Mouse (Mus musculus): ENCODE measurements at regions not wholly inside any gene's neighbourhood (a gene's known extent, or its start where the extent isn't known, plus 50 kb on each side); places are given as distances from the start of the nearest gene placed in this dataset.

DNA sequence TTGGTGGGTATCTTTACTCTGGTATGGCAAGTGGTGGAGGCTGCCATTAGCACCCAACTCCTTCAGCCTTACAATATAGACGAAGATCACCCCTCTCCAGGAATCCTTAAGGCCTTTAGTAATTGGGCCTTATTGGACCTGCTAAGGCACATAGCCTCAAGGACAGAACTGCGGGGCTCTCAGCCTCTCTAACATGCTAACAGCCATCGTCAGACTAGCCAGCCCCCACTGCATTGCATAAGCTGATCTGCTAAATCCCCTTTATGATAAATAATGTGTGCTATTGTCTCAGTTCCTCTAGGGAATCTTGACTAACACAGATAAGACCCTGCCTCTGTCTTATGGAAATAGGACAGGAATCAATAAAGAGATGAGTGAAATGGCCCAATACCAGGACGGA is 95.7 kb upstream of the H2afz start:
- Histone ChIP-seq H3K9me3 (no peaks in the 10 kb centered on the region), H3K27me3 (no peaks in the 10 kb centered on the region), H3K4me2 (no peak overlapping the region), H3K9ac (replicated peaks) (no peak overlapping the region), H3K4me1 (replicated peaks) (no peaks in the 10 kb centered on the region), H3K36me3 (no peaks in the 10 kb centered on the region), H3K27ac (no peak overlapping the region), H3K4me3 (replicated peaks) (no peak overlapping the region)
- ATAC-seq (ENCODE audit: insufficient number of reproducible peaks, insufficient read depth, low FRiP score, low TSS enrichment, low read depth): no peak
- WGBS: 89% methylated on average over 4 of the region's 4 CpGs

DNA sequence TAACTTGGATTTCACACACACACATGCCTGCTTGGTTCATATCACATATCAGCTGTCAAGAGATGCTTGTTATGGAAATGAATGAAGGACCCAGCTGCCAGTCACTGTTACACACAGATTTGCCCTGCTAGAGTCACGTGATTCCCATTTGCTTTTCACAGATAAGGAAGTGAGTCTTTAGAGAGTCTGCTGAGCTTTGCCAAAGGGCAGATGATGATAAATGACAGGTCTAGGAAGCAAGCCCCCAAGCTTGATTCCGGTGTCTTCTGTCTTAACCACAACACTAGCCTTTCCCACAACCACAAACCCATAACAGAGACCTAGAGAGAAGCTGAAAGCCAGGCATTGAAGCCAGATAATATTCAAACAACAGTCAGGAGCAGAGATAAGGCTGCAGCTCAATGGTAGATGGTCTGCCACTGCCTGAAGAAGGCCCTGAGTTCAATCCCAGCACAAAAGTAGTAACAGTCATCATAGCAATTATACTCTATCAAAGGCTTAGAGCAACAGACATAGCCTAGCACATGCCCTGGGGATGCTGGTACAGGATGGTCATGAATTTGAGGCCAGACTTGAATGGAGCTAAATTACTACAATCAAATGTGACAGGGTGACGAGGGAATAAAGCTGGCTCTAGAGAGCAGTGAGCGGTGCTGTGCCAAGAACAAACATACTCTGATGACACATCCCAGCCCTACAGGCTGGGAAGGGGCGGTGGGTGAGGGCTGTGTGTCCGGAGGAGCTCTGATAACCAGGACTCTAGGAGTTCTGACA is 89.0 kb upstream of the H2afz start:
- no peak overlapping the region for H3K9ac ChIP-seq (replicated peaks)
- no peak overlapping the region for H3K4me3 ChIP-seq (replicated peaks)
- no peak for ATAC-seq (ENCODE audit: insufficient number of reproducible peaks, insufficient read depth, low FRiP score, low TSS enrichment, low read depth)
- no peaks in the 10 kb centered on the region; the same call in 1 of the 2 replicates for H3K4me1 ChIP-seq (replicated peaks)
- peaks cover 20% of the 10 kb centered on the region for H3K27me3 ChIP-seq
- H3K27ac ChIP-seq: no peak overlapping the region
- no peaks in the 10 kb centered on the region for H3K36me3 ChIP-seq
- H3K4me2 ChIP-seq: no peak overlapping the region
- WGBS: 73% methylated on average over 6 of the region's 6 CpGs
- H3K9me3 ChIP-seq: no peaks in the 10 kb centered on the region

DNA sequence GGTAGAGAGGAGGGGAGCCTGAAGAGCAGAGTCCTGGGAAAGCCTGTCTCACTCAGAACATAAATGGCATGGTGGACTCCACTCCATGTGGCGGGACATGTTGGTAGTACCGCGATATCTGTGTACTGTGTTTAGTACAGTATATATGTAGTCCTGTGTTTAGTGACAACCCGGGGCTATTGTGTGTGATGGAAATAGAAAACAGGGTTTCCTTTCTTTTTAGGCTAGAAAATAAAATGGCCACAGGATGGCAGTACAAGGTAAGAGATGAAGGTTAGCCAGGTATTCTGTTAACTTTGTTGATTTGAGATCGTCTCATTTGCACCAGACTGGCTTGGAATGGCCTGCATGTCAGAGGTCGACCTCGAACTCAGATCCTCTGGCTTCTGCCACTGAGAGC is 86.2 kb upstream of the H2afz start:
- Histone ChIP-seq H3K36me3 (no peaks in the 10 kb centered on the region), H3K9ac (replicated peaks) (no peak overlapping the region), H3K27ac (no peak overlapping the region), H3K27me3 (peaks cover 31% of the 10 kb centered on the region), H3K4me1 (replicated peaks) (no peaks in the 10 kb centered on the region; the same call in 1 of the 2 replicates), H3K9me3 (no peaks in the 10 kb centered on the region), H3K4me2 (0 out of 2 replicates have a peak overlapping the region, but pooled peaks have one; percentile 5), H3K4me3 (replicated peaks) (no peak overlapping the region)
- ATAC-seq (ENCODE audit: insufficient number of reproducible peaks, insufficient read depth, low FRiP score, low TSS enrichment, low read depth): no peak
- 43% methylated on average over 7 of the region's 7 CpGs for WGBS

DNA sequence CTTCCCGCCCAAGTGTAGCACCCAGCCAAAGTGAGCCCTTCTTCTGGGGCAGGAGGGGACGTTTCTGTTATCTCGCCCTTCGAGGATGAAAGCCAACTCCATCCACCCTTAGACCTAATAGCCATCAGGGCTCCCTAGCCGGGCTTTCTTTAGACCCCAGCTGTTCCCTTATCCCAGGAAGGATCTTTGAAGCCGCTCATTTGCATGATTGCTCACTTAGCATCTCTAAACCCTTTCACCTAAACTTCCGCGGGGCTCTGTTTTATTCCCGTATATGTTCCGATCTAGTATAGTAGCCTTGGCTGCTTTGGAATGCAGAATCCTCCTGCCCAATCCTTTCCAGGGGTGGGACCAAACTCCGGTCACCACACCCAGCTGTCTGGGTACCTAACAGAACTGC is 84.3 kb upstream of the H2afz start:
- no peak overlapping the region for H3K9ac ChIP-seq (replicated peaks)
- 4% methylated on average over 11 of the region's 11 CpGs for WGBS
- no peak for ATAC-seq (ENCODE audit: insufficient number of reproducible peaks, insufficient read depth, low FRiP score, low TSS enrichment, low read depth)
- no peaks in the 10 kb centered on the region for H3K9me3 ChIP-seq
- H3K36me3 ChIP-seq: no peaks in the 10 kb centered on the region
- H3K4me3 ChIP-seq (replicated peaks): no peak overlapping the region
- H3K27me3 ChIP-seq: peaks cover 31% of the 10 kb centered on the region
- H3K4me2 ChIP-seq: peak overlapping the region; percentile 35
- peaks cover 5% of the 10 kb centered on the region; the same call in 1 of the 2 replicates for H3K4me1 ChIP-seq (replicated peaks)
- no peak overlapping the region for H3K27ac ChIP-seq

DNA sequence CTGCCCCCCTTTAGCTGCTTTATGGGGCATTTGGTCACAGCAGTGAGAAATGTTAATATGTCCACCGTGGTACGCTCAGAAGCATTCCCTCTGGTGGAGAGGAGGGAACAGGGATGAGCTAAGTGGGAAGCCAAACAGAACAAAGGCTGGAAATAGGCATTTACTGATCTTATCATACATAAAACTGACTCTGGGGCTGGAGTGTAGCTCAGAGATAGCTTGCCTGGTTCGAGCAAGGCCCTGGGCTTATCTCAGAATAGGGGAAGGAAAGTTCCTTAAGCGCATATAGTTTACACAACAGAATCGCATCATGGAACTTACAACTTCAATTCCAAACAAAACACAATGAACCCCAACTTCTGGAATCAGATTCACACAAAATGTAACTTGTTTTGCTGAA is 81.5 kb upstream of the H2afz start:
- Histone ChIP-seq H3K27ac (no peak overlapping the region), H3K4me3 (replicated peaks) (no peak overlapping the region)

DNA sequence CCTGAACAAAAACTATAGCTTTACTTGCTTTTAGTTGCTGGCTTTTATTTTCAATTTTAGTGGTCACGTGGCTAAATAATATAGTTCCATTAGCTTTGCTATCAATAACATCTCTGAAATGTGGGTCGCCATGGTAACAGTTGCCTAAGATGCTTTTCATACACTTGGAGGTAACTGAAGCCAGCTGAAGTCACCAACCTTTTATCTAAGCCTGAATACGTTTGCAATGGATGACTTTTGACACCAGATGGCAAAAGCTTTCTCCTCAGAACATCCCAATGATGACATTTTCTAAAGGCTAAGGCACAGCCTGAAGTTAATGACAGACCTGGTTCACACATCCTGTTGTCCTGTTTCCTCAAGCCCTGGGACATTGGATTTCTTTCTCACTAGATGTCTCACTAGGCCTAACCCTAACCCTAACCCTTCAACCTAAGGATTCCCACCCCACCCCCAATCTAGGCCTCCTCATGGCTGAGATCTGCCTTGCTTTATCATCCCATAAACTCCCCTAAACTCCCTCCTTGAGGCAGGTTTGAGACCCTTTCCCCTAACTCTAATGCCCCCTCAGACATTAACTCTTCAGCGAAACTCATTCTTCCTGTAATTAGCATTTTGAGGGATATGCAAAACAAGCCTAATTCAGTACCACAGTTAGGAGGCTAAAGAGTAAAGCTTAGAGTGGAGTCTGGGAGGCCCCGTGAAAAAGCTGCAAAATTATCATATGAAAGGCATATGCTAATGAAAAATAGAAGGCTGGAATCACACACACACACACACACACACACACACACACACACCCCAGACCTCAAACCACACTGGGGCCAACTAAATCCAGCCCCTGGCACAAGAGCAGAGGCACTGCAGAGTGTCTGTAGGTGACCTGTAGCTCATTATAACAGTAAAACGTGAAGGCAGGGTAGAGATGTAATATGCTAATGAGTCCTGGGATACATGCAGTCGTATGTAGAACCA is 80.1 kb upstream of the H2afz start:
- H3K27me3 ChIP-seq: peaks cover 21% of the 10 kb centered on the region
- no peak overlapping the region for H3K4me3 ChIP-seq (replicated peaks)
- H3K9ac ChIP-seq (replicated peaks): no peak overlapping the region
- no peak for ATAC-seq (ENCODE audit: insufficient number of reproducible peaks, insufficient read depth, low FRiP score, low TSS enrichment, low read depth)
- 46% methylated on average over 7 of the region's 7 CpGs for WGBS
- H3K4me2 ChIP-seq: no peak overlapping the region
- H3K9me3 ChIP-seq: no peaks in the 10 kb centered on the region
- peaks cover 5% of the 10 kb centered on the region; the same call in 1 of the 2 replicates for H3K4me1 ChIP-seq (replicated peaks)
- no peak overlapping the region for H3K27ac ChIP-seq
- no peaks in the 10 kb centered on the region for H3K36me3 ChIP-seq

More for the DNA sequence above, 81.5 kb upstream of the H2afz start:
- Histone ChIP-seq H3K4me2 (no peak overlapping the region), H3K9ac (replicated peaks) (no peak overlapping the region), H3K4me1 (replicated peaks) (peaks cover 5% of the 10 kb centered on the region; the same call in 1 of the 2 replicates), H3K9me3 (no peaks in the 10 kb centered on the region), H3K36me3 (no peaks in the 10 kb centered on the region), H3K27me3 (peaks cover 31% of the 10 kb centered on the region)
- WGBS: 72% methylated on average over 5 of the region's 5 CpGs
- no peak for ATAC-seq (ENCODE audit: insufficient number of reproducible peaks, insufficient read depth, low FRiP score, low TSS enrichment, low read depth)

DNA sequence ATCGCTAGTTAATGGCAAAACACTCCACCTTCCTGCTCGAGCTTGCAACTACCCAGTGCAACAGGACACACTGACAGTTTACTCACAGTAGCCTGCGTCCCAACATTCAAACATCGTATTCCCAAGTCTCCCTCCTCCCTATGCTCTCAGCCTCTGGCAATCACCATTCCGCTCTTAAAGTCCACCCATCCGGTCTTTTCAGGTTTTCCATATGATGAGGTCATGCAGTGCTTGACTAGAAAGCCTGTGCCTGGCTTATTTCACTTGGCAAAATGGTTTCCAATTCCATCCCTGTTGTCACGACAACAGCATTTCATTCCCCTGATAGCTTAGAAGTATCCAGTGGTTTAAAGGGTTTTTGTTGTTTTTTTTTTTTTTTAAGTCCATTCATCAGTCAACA is 79.1 kb upstream of the H2afz start:
- no peak overlapping the region for H3K27ac ChIP-seq
- H3K4me2 ChIP-seq: no peak overlapping the region
- ATAC-seq (ENCODE audit: insufficient number of reproducible peaks, insufficient read depth, low FRiP score, low TSS enrichment, low read depth): no peak
- peaks cover 11% of the 10 kb centered on the region for H3K27me3 ChIP-seq
- H3K9me3 ChIP-seq: no peaks in the 10 kb centered on the region
- 62% methylated on average over 7 of the region's 7 CpGs for WGBS
- no peak overlapping the region for H3K4me3 ChIP-seq (replicated peaks)
- peaks cover 5% of the 10 kb centered on the region; the same call in 1 of the 2 replicates for H3K4me1 ChIP-seq (replicated peaks)
- H3K36me3 ChIP-seq: no peaks in the 10 kb centered on the region
- no peak overlapping the region for H3K9ac ChIP-seq (replicated peaks)

DNA sequence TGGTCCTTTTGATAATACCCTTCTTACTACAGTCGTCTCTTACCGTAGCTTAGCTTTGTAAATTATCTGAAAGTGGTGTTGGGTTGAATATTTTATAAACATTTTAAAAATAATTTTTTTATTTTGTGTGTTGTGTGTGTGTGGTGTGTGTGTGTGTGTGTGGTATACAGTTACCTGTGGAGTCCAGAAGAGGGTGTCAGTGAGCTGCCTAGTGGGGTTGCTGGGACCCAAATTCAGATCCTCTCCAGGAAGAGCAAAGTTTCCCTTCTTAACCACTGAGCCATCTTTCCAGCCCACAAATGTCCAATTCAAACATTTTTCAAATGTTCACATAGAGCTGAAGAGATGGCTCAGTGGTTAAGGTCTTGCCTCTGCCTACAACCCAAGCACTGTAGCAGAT is 78.4 kb upstream of the H2afz start:
- Histone ChIP-seq H3K9me3 (no peaks in the 10 kb centered on the region), H3K4me3 (replicated peaks) (no peak overlapping the region), H3K4me2 (no peak overlapping the region), H3K9ac (replicated peaks) (no peak overlapping the region), H3K4me1 (replicated peaks) (0 out of 2 replicates have a peak, but pooled peaks cover 5% of the 10 kb centered on the region), H3K27me3 (peaks cover 6% of the 10 kb centered on the region; the same call in 1 of the 2 replicates), H3K27ac (no peak overlapping the region), H3K36me3 (no peaks in the 10 kb centered on the region)
- ATAC-seq (ENCODE audit: insufficient number of reproducible peaks, insufficient read depth, low FRiP score, low TSS enrichment, low read depth): no peak
- WGBS: 86% methylated on average over 2 of the region's 2 CpGs

DNA sequence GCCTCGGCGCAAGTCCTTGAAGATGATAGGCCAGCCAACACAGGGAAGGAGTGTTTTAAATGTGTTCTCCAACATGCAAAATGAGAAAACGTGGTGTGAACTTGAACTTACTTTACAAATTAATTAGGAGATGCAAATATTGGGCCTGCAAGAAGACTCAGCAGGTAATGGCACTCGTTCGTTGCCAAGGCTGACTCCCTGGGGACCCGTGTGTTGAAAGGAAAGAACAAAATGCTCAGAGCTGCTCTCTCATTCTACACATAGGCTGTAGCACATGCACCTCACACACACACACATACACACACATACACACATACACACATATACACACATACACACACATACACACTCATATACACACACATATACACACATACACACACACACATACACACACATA is 74.6 kb upstream of the H2afz start:
- no peaks in the 10 kb centered on the region for H3K9me3 ChIP-seq
- H3K27me3 ChIP-seq: no peaks in the 10 kb centered on the region
- no peak overlapping the region for H3K27ac ChIP-seq
- H3K9ac ChIP-seq (replicated peaks): no peak overlapping the region
- WGBS: 76% methylated on average over 6 of the region's 6 CpGs
- ATAC-seq (ENCODE audit: insufficient number of reproducible peaks, insufficient read depth, low FRiP score, low TSS enrichment, low read depth): no peak
- H3K4me2 ChIP-seq: no peak overlapping the region
- no peak overlapping the region for H3K4me3 ChIP-seq (replicated peaks)
- H3K36me3 ChIP-seq: no peaks in the 10 kb centered on the region
- 0 out of 2 replicates have a peak, but pooled peaks cover under 1% of the 10 kb centered on the region for H3K4me1 ChIP-seq (replicated peaks)

DNA sequence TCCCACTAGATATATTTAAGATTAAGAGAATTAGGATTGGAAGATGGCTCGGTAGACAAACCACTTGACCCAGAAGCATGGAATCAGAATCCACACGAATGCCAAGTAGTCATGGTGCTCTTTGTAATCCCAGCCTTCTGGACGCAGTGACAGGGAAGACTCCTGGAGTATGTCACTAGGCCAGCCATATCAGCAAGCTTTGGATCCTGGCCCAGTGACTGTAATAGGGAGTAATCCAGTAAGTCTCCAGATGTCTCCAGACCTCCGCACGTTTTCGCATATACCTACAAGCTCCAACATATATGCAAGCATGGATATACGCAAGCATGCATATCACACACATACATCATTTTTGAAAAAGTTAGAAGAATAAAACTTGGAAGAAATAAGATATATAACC is 73.9 kb upstream of the H2afz start:
- H3K4me1 ChIP-seq (replicated peaks): no peaks in the 10 kb centered on the region
- H3K4me2 ChIP-seq: no peak overlapping the region
- H3K9me3 ChIP-seq: no peaks in the 10 kb centered on the region
- H3K9ac ChIP-seq (replicated peaks): no peak overlapping the region
- H3K36me3 ChIP-seq: no peaks in the 10 kb centered on the region
- ATAC-seq (ENCODE audit: insufficient number of reproducible peaks, insufficient read depth, low FRiP score, low TSS enrichment, low read depth): no peak
- 91% methylated on average over 7 of the region's 7 CpGs for WGBS
- no peaks in the 10 kb centered on the region for H3K27me3 ChIP-seq
- H3K27ac ChIP-seq: no peak overlapping the region
- no peak overlapping the region for H3K4me3 ChIP-seq (replicated peaks)

DNA sequence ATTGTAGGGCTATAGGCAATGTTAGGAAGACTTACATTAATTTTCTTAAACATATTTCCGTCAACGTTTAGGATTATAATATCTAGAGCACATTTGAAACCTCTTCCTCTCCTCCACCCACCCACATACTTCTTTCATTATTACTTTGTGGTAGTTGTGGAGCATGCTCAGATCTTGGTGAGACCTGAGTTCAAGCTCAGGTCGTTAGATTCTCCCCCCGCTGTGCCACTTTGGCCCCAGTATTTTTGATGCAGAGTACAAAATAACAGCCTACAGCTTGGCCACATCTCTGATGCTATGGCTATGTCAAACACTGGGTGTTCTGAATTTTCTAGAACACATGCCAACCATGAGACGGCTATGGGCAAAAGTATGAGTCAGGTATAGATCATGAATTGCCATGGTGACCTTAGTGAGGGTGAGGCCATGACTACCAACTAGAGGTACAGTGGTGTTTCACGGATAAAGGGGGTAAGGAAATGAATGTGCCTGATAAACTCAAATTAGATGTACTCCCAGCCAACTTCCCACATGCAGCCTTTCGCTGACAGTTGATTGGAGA is 68.5 kb upstream of the H2afz start:
- ATAC-seq (ENCODE audit: insufficient number of reproducible peaks, insufficient read depth, low FRiP score, low TSS enrichment, low read depth): no peak
- WGBS: 86% methylated on average over 7 of the region's 7 CpGs
- H3K27ac ChIP-seq: no peak overlapping the region

More for the DNA sequence above, 68.5 kb upstream of the H2afz start:
- no peaks in the 10 kb centered on the region for H3K4me1 ChIP-seq (replicated peaks)
- H3K36me3 ChIP-seq: no peaks in the 10 kb centered on the region
- no peak overlapping the region for H3K9ac ChIP-seq (replicated peaks)
- no peak overlapping the region for H3K4me3 ChIP-seq (replicated peaks)
- no peak overlapping the region for H3K4me2 ChIP-seq
- H3K9me3 ChIP-seq: no peaks in the 10 kb centered on the region
- no peaks in the 10 kb centered on the region for H3K27me3 ChIP-seq
